Mouse (Mus musculus) adrenal gland, adult 8-10 months (tissue): ENCODE data around the gene Fam166a. TPM values are rescaled to one million over a fixed set of nuclear protein-coding genes. Genes with fewer than 3 reads are reported as not detected.

Source experiments
- total RNA-seq, 4 experiments: library from RNA; stranded (reverse); gene quantifications; 2 replicates each; pipeline ENCODE4 v1.2.4; 2022

Gene Fam166a
- total RNA-seq, 4 experiments from 2014 or later = 0.27 TPM; not detected in 3

Other genes with a start within 250 kb of the Fam166a start
- gene Mrpl41, start 243.6 kb upstream of the Fam166a start, total RNA-seq = 100 to 1,000 TPM in 1 of 4 experiments, 10 to 100 TPM in 3; 85.6 to 109 (median 86.5) TPM
- gene Pnpla7, start 242.7 kb upstream of the Fam166a start, total RNA-seq = 10 to 100 TPM; 67.2 to 94.5 (median 71.2) TPM
- gene Nsmf, start 164.4 kb upstream of the Fam166a start, total RNA-seq = 10 to 100 TPM; 41.6 to 84.4 (median 63.1) TPM
- under 1 TPM in 1 of 4 experiments, not detected in 3; 0.27 TPM for gene Entpd8, start 138.4 kb upstream of the Fam166a start, total RNA-seq
- gene Noxa1, start 123.6 kb upstream of the Fam166a start, total RNA-seq = not detected
- gene Nrarp, start 38.0 kb upstream of the Fam166a start, total RNA-seq = 1 to 10 TPM; 2.4 to 3.5 (median 2.7) TPM
- gene Tor4a, start 21.9 kb upstream of the Fam166a start, total RNA-seq = 10 to 100 TPM; 27.4 to 35.0 (median 31.7) TPM
- 10 to 100 TPM; 59.6 to 74.9 (median 68.6) TPM for gene Nelfb, start 7.3 kb upstream of the Fam166a start, total RNA-seq
- gene Stpg3, start 4.1 kb upstream of the Fam166a start, total RNA-seq = not detected
- 100 to 1,000 TPM; 150 to 307 (median 222) TPM for gene Tubb4b, start 6.0 kb downstream of the Fam166a start, total RNA-seq
- not detected for gene Slc34a3, start 15.6 kb downstream of the Fam166a start, total RNA-seq
- not detected for gene Rnf224, start 18.0 kb downstream of the Fam166a start, total RNA-seq
- gene Rnf208, start 23.5 kb downstream of the Fam166a start, total RNA-seq = 10 to 100 TPM; 10.3 to 18.0 (median 12.3) TPM
- not detected for gene Cysrt1, start 23.7 kb downstream of the Fam166a start, total RNA-seq
- 1 to 10 TPM; 2.2 to 8.9 (median 6.1) TPM for gene AL732309.1, start 28.1 kb downstream of the Fam166a start, total RNA-seq
- 10 to 100 TPM; 28.4 to 43.0 (median 31.5) TPM for gene Tmem203, start 36.7 kb downstream of the Fam166a start, total RNA-seq
- 10 to 100 TPM; 10.3 to 14.5 (median 11.1) TPM for gene Tprn, start 43.9 kb downstream of the Fam166a start, total RNA-seq
- gene Ssna1, start 53.7 kb downstream of the Fam166a start, total RNA-seq = 10 to 100 TPM; 44.4 to 48.7 (median 47.0) TPM
- gene Anapc2, start 53.7 kb downstream of the Fam166a start, total RNA-seq = 100 to 1,000 TPM in 3 of 4 experiments, 10 to 100 TPM in 1; 94.6 to 118 (median 102) TPM
- not detected for gene Tmem210, start 69.4 kb downstream of the Fam166a start, total RNA-seq
- not detected for gene Lrrc26, start 71.2 kb downstream of the Fam166a start, total RNA-seq
- gene Grin1, start 100.4 kb downstream of the Fam166a start, total RNA-seq = 10 to 100 TPM; 13.0 to 21.3 (median 17.8) TPM
- 10 to 100 TPM; 66.5 to 71.9 (median 67.6) TPM for gene Man1b1, start 113.6 kb downstream of the Fam166a start, total RNA-seq
- gene Dpp7, start 137.6 kb downstream of the Fam166a start, total RNA-seq = 10 to 100 TPM; 39.8 to 59.1 (median 45.7) TPM
- 10 to 100 TPM; 29.5 to 48.3 (median 31.5) TPM for gene Uap1l1, start 146.9 kb downstream of the Fam166a start, total RNA-seq
- under 1 TPM in 3 of 4 experiments, not detected in 1; 0.31 to 0.71 (median 0.61) TPM for gene Sapcd2, start 153.6 kb downstream of the Fam166a start, total RNA-seq
- gene Entpd2, start 177.1 kb downstream of the Fam166a start, total RNA-seq = 1 to 10 TPM; 3.1 to 9.7 (median 5.1) TPM
- gene Npdc1, start 180.6 kb downstream of the Fam166a start, total RNA-seq = 100 to 1,000 TPM; 148 to 171 (median 163) TPM
- gene Fut7, start 204.5 kb downstream of the Fam166a start, total RNA-seq = under 1 TPM in 1 of 4 experiments, not detected in 3; 0.13 TPM
- 10 to 100 TPM; 48.9 to 73.0 (median 57.5) TPM for gene Abca2, start 210.0 kb downstream of the Fam166a start, total RNA-seq
- gene Clic3, start 238.1 kb downstream of the Fam166a start, total RNA-seq = not detected
- gene Paxx, start 242.3 kb downstream of the Fam166a start, total RNA-seq = 10 to 100 TPM; 32.4 to 68.2 (median 43.4) TPM